Mouse (Mus musculus) stomach, postnatal 0 days (tissue): ENCODE measurements around the gene She.

Experiments used
- CTCF ChIP-seq: IDR thresholded peaks from 2 replicates; pipeline ENCODE4 v1.5.1; 2016; ENCODE audit warnings: antibody characterized with exemption, low read depth, mild to moderate bottlenecking, moderate library complexity
- EP300 ChIP-seq: optimal IDR thresholded peaks from 2 replicates; pipeline ENCODE3; 2016; ENCODE audit warnings: antibody characterized with exemption

DNA sequence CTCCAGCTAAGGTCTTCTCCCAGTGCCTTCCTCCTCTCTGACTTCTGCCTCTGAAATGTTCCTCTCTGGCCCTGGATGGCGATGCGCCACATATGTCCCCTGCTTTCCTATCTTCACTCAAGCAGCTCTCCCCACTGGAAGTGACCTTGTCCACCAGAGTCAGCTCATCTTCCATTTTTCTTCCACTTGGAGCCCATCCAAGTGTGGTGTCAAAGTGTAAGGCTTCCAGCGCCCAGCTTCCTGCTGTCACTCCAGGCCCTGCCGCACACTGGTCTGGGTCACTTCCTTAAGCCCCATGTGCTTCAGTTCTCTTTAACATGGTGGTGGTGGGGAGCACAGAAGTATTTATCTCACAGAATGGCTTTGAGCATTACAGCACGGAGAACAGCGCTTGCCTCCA is 16.4 kb downstream of the She start:
- TF ChIP-seq CTCF (no peak), EP300 (no peak)
